Mouse (Mus musculus): ENCODE measurements at regions not wholly inside any gene's neighbourhood (a gene's known extent, or its start where the extent isn't known, plus 50 kb on each side); places are given as distances from the start of the nearest gene placed in this dataset.

GRCm38 (mm10) chr3:19448192-19448591 lies 180.3 kb downstream of the 1700064H15Rik start:
- no peaks in the 10 kb centered on the region for H3K27me3 ChIP-seq (ENCODE audit: control insufficient read depth, insufficient read depth, insufficient read length)
- no peak for TF ChIP-seq POLR2AphosphoS2 (IDR thresholded peaks at IDR 0.05; ENCODE audit: insufficient read length, low read depth)
- TF ChIP-seq CEBPB (IDR thresholded peaks at IDR 0.05; ENCODE audit: insufficient read depth, poor library complexity, severe bottlenecking) = no peak
- no peak for TF ChIP-seq TCF12 (IDR thresholded peaks at IDR 0.05; ENCODE audit: insufficient read depth, poor library complexity, severe bottlenecking)
- TF ChIP-seq SRF (IDR thresholded peaks at IDR 0.05; ENCODE audit: control insufficient read depth, insufficient read length, low read depth) = no peak
- no peak for TF ChIP-seq MYOG (IDR thresholded peaks at IDR 0.05; ENCODE audit: control insufficient read depth in 1 of 3, insufficient read depth in 1 of 3, insufficient read length in 2 of 3, low read depth in 2 of 3)
- no peaks in the 10 kb centered on the region for H3K36me3 ChIP-seq (ENCODE audit: control insufficient read depth, insufficient read depth)
- H3ac ChIP-seq (ENCODE audit: control insufficient read depth, insufficient read length) = no peak overlapping the region
- H3K4me3 ChIP-seq = no peak overlapping the region
- no peaks in the 10 kb centered on the region for H3K79me2 ChIP-seq (ENCODE audit: control insufficient read depth, insufficient read depth)
- no peak overlapping the region for H3K4me2 ChIP-seq (ENCODE audit: low read depth)

GRCm38 (mm10) chr3:19447733-19448132 lies 180.7 kb downstream of the 1700064H15Rik start:
- Histone ChIP-seq H3ac (ENCODE audit: control insufficient read depth, insufficient read length) (no peak overlapping the region), H3K79me2 (ENCODE audit: control insufficient read depth, insufficient read depth) (no peaks in the 10 kb centered on the region), H3K4me2 (ENCODE audit: low read depth) (no peak overlapping the region), H3K36me3 (ENCODE audit: control insufficient read depth, insufficient read depth) (no peaks in the 10 kb centered on the region), H3K4me3 (no peak overlapping the region), H3K27me3 (ENCODE audit: control insufficient read depth, insufficient read depth, insufficient read length) (no peaks in the 10 kb centered on the region)
- TF ChIP-seq MYOD1 (IDR thresholded peaks at IDR 0.05; ENCODE audit: control insufficient read depth in 1 of 3, insufficient read length in 2 of 3, low read depth in 2 of 3) (no peak), REST (IDR thresholded peaks at IDR 0.05; ENCODE audit: insufficient read depth, insufficient read length) (no peak), MAX (IDR thresholded peaks at IDR 0.05; ENCODE audit: low read depth) (no peak), POLR2A (IDR thresholded peaks at IDR 0.05; ENCODE audit: insufficient read length, low read depth) (no peak), MYOG (IDR thresholded peaks at IDR 0.05; ENCODE audit: control insufficient read depth in 1 of 3, insufficient read depth in 1 of 3, insufficient read length in 2 of 3, low read depth in 2 of 3) (no peak), TCF12 (IDR thresholded peaks at IDR 0.05; ENCODE audit: insufficient read depth, poor library complexity, severe bottlenecking) (no peak), POLR2AphosphoS2 (IDR thresholded peaks at IDR 0.05; ENCODE audit: insufficient read length, low read depth) (no peak), CEBPB (IDR thresholded peaks at IDR 0.05; ENCODE audit: insufficient read depth, poor library complexity, severe bottlenecking) (peak; percentile 92)

GRCm38 (mm10) chr3:19444914-19445313 lies 183.6 kb downstream of the 1700064H15Rik start:
- Histone ChIP-seq H3K4me3 (no peak overlapping the region), H3ac (ENCODE audit: control insufficient read depth, insufficient read length) (no peak overlapping the region), H3K4me2 (ENCODE audit: low read depth) (no peak overlapping the region), H3K36me3 (ENCODE audit: control insufficient read depth, insufficient read depth) (no peaks in the 10 kb centered on the region), H3K27me3 (ENCODE audit: control insufficient read depth, insufficient read depth, insufficient read length) (no peaks in the 10 kb centered on the region), H3K79me2 (ENCODE audit: control insufficient read depth, insufficient read depth) (no peaks in the 10 kb centered on the region)
- TF ChIP-seq E2F4 (IDR thresholded peaks at IDR 0.05; ENCODE audit: insufficient read depth) (no peak), TCF3 (IDR thresholded peaks at IDR 0.05; ENCODE audit: insufficient read length, low read depth) (no peak), USF1 (IDR thresholded peaks at IDR 0.05; ENCODE audit: low read depth) (no peak)

- no peak overlapping the region for H3ac ChIP-seq (ENCODE audit: control insufficient read depth, insufficient read length)
- H3K27me3 ChIP-seq (ENCODE audit: control insufficient read depth, insufficient read depth, insufficient read length) = no peaks in the 10 kb centered on the region
- no peaks in the 10 kb centered on the region for H3K79me2 ChIP-seq (ENCODE audit: control insufficient read depth, insufficient read depth)
- H3K4me2 ChIP-seq (ENCODE audit: low read depth) = no peak overlapping the region
- no peak overlapping the region for H3K4me3 ChIP-seq
- TF ChIP-seq TCF3 (IDR thresholded peaks at IDR 0.05; ENCODE audit: insufficient read length, low read depth) (no peak), MYOG (IDR thresholded peaks at IDR 0.05; ENCODE audit: control insufficient read depth in 1 of 3, insufficient read depth in 1 of 3, insufficient read length in 2 of 3, low read depth in 2 of 3) (no peak), MAX (IDR thresholded peaks at IDR 0.05; ENCODE audit: low read depth) (no peak), CEBPB (IDR thresholded peaks at IDR 0.05; ENCODE audit: insufficient read depth, poor library complexity, severe bottlenecking) (no peak), POLR2A (IDR thresholded peaks at IDR 0.05; ENCODE audit: insufficient read length, low read depth) (no peak), E2F4 (IDR thresholded peaks at IDR 0.05; ENCODE audit: insufficient read depth) (no peak), USF1 (IDR thresholded peaks at IDR 0.05; ENCODE audit: low read depth) (no peak), MYOD1 (IDR thresholded peaks at IDR 0.05; ENCODE audit: control insufficient read depth in 1 of 3, insufficient read length in 2 of 3, low read depth in 2 of 3) (no peak), REST (IDR thresholded peaks at IDR 0.05; ENCODE audit: insufficient read depth, insufficient read length) (no peak), SRF (IDR thresholded peaks at IDR 0.05; ENCODE audit: control insufficient read depth, insufficient read length, low read depth) (no peak), POLR2AphosphoS2 (IDR thresholded peaks at IDR 0.05; ENCODE audit: insufficient read length, low read depth) (no peak), TCF12 (IDR thresholded peaks at IDR 0.05; ENCODE audit: insufficient read depth, poor library complexity, severe bottlenecking) (no peak)
- no peaks in the 10 kb centered on the region for H3K36me3 ChIP-seq (ENCODE audit: control insufficient read depth, insufficient read depth)
Observed at GRCm38 (mm10) chr3:19441827-19442226, 186.7 kb downstream of the 1700064H15Rik start.

- Histone ChIP-seq H3K4me2 (ENCODE audit: low read depth) (peak overlapping the region; percentile 43), H3K27me3 (ENCODE audit: control insufficient read depth, insufficient read depth, insufficient read length) (no peaks in the 10 kb centered on the region), H3K79me2 (ENCODE audit: control insufficient read depth, insufficient read depth) (no peaks in the 10 kb centered on the region), H3K36me3 (ENCODE audit: control insufficient read depth, insufficient read depth) (no peaks in the 10 kb centered on the region), H3ac (ENCODE audit: control insufficient read depth, insufficient read length) (no peak overlapping the region), H3K4me3 (no peak overlapping the region)
- TF ChIP-seq USF1 (IDR thresholded peaks at IDR 0.05; ENCODE audit: low read depth) (peak; percentile 14), POLR2AphosphoS2 (IDR thresholded peaks at IDR 0.05; ENCODE audit: insufficient read length, low read depth) (no peak), E2F4 (IDR thresholded peaks at IDR 0.05; ENCODE audit: insufficient read depth) (no peak), REST (IDR thresholded peaks at IDR 0.05; ENCODE audit: insufficient read depth, insufficient read length) (no peak), MAX (IDR thresholded peaks at IDR 0.05; ENCODE audit: low read depth) (no peak)
Observed at GRCm38 (mm10) chr3:19430159-19430558, 198.3 kb downstream of the 1700064H15Rik start.
